Mouse (Mus musculus): ENCODE measurements at regions not wholly inside any gene's neighbourhood (a gene's known extent, or its start where the extent isn't known, plus 50 kb on each side); places are given as distances from the start of the nearest gene placed in this dataset.

DNA sequence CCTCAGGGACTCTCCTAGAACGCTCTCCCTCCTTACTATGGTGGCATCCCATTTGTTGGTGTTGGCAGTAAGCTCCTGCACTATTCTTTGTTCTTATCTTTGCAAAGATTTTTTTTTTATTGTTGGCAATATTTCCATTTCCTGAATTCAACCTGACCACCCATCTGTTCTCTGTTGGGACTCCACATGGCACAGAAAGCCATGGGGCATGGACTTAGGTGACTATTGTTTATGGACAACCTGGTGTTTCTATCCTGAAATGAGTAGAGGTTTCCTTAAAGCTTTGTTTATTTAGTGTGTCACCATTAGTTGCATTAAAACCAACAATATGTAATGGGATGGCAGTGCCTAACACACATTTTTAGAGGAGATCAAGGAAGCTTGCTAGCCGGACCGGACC, 112.6 kb upstream of the Arg1 start:
- in situ Hi-C loops (cut with MboI; ENCODE audit: low pct_unique_long_range_greater_than_20kb in 1 of 2, low sequenced_read_pairs in 2 of 2, unreplicated experiment in 1 of 2) = no loop called here

DNA sequence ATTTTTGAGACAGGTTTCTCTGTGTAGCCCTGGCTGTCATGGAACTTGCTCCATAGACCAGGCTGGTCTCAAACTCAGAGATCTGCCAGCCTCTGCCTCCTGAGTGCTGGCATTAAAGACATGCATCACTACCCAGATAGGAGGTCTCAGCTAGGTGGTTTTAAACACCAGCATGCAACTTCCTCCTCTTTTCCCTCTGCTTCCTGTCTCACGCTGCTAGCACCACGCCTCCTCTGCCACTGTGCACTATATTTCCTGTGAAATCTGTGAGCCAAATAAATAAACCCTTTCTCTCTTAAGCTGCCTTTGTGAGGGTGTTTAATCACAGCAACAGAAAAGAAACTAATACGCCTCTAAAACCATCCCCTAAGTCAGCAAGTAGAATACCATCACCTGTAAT, 109.6 kb upstream of the Arg1 start:
- in situ Hi-C loops (cut with MboI; ENCODE audit: low pct_unique_long_range_greater_than_20kb in 1 of 2, low sequenced_read_pairs in 2 of 2, unreplicated experiment in 1 of 2) = no loop called here

- in situ Hi-C loops (cut with MboI; ENCODE audit: low pct_unique_long_range_greater_than_20kb in 1 of 2, low sequenced_read_pairs in 2 of 2, unreplicated experiment in 1 of 2) = no loop called here
Observed at GRCm38 (mm10) chr10:25035363-25035762, 108.1 kb upstream of the Arg1 start.

GRCm38 (mm10) chr10:25032625-25033024, 105.3 kb upstream of the Arg1 start:
- in situ Hi-C loops (cut with MboI; ENCODE audit: low pct_unique_long_range_greater_than_20kb in 1 of 2, low sequenced_read_pairs in 2 of 2, unreplicated experiment in 1 of 2) = no loop called here

- in situ Hi-C loops (cut with MboI; ENCODE audit: low pct_unique_long_range_greater_than_20kb in 1 of 2, low sequenced_read_pairs in 2 of 2, unreplicated experiment in 1 of 2) = no loop called here
Observed at GRCm38 (mm10) chr10:25029387-25029915, 102.2 kb upstream of the Arg1 start.

DNA sequence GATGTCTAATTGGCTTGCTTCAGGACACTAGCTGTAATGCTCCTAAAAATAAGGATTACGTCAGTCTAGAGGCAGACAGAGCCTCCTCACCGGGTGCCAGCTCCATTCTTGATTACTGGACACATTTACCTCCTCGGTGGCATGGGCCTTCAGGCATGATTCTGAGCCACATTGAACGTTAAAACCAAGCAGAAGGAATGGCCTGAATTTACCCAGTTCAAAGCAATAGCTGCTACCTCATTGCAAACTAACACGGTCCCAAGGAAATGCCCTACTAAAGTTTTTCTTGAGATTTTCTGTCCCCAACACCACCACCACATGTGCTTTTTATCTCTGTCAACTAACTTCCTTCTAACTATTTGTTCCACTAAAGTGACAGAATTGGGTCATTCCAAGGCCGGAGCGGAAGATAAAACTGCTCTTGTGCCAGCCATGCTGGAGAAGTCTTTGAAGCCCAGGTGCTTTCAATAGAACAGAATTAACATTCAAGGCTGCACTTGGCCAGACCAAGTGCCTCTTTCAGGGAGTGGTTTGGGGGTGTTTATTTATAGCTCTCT, 96.4 kb upstream of the Arg1 start:
- in situ Hi-C loops (cut with MboI; ENCODE audit: low pct_unique_long_range_greater_than_20kb in 1 of 2, low sequenced_read_pairs in 2 of 2, unreplicated experiment in 1 of 2) = no loop called here

DNA sequence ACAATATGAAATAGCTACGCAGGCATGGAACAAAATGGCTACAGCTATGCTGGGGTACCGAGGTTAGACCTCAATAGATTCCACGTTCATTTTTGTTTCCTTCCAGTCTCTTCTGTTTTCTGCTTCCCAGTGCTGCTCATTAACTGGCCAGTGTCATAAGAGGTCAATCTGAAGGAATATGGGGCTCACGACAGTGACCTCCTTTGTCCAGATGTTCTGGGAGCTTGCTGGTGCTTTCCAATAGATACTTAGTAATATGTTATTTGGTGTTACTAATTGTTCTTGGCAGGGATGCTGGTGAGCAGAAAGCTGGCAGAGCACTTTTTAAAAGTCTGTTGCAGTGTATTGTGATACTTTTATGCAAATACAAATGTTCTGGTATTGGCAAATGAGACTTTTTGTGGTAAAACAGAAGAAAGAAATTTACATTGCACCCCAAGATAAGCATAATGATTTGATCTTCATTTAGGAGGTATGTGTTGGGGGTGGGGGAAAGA, 95.8 kb upstream of the Arg1 start:
- in situ Hi-C loops (cut with MboI; ENCODE audit: low pct_unique_long_range_greater_than_20kb in 1 of 2, low sequenced_read_pairs in 2 of 2, unreplicated experiment in 1 of 2) = no loop called here

GRCm38 (mm10) chr10:25018946-25019345, 91.7 kb upstream of the Arg1 start:
- in situ Hi-C loops (cut with MboI; ENCODE audit: low pct_unique_long_range_greater_than_20kb in 1 of 2, low sequenced_read_pairs in 2 of 2, unreplicated experiment in 1 of 2) = no loop called here

DNA sequence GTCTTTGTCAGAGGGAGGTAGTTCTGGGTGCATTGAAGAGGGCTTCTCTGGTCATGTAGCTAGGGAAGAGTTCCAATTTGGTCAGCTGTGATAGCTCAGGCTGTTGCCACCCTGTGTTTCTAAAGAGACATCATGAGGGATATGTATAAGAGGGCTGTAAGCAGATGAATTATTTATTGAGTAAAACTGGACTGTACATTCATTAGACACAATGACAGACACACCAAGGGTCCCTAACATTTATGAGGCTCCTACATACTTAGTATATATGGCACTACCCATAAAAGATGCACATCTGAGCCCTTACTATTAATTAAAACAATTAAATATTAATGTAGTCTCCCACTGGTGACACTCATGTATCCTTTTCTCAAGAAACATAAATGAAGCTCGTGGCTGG, 90.6 kb upstream of the Arg1 start:
- in situ Hi-C loops (cut with MboI; ENCODE audit: low pct_unique_long_range_greater_than_20kb in 1 of 2, low sequenced_read_pairs in 2 of 2, unreplicated experiment in 1 of 2) = no loop called here

GRCm38 (mm10) chr10:25016110-25016509, 88.8 kb upstream of the Arg1 start:
- in situ Hi-C loops (cut with MboI; ENCODE audit: low pct_unique_long_range_greater_than_20kb in 1 of 2, low sequenced_read_pairs in 2 of 2, unreplicated experiment in 1 of 2) = no loop called here

GRCm38 (mm10) chr10:25012129-25012528, 84.8 kb upstream of the Arg1 start:
- in situ Hi-C loops (cut with MboI; ENCODE audit: low pct_unique_long_range_greater_than_20kb in 1 of 2, low sequenced_read_pairs in 2 of 2, unreplicated experiment in 1 of 2) = no loop called here

- in situ Hi-C loops (cut with MboI; ENCODE audit: low pct_unique_long_range_greater_than_20kb in 1 of 2, low sequenced_read_pairs in 2 of 2, unreplicated experiment in 1 of 2) = no loop called here
Observed at GRCm38 (mm10) chr10:25001299-25001698, 74.0 kb upstream of the Arg1 start.

DNA sequence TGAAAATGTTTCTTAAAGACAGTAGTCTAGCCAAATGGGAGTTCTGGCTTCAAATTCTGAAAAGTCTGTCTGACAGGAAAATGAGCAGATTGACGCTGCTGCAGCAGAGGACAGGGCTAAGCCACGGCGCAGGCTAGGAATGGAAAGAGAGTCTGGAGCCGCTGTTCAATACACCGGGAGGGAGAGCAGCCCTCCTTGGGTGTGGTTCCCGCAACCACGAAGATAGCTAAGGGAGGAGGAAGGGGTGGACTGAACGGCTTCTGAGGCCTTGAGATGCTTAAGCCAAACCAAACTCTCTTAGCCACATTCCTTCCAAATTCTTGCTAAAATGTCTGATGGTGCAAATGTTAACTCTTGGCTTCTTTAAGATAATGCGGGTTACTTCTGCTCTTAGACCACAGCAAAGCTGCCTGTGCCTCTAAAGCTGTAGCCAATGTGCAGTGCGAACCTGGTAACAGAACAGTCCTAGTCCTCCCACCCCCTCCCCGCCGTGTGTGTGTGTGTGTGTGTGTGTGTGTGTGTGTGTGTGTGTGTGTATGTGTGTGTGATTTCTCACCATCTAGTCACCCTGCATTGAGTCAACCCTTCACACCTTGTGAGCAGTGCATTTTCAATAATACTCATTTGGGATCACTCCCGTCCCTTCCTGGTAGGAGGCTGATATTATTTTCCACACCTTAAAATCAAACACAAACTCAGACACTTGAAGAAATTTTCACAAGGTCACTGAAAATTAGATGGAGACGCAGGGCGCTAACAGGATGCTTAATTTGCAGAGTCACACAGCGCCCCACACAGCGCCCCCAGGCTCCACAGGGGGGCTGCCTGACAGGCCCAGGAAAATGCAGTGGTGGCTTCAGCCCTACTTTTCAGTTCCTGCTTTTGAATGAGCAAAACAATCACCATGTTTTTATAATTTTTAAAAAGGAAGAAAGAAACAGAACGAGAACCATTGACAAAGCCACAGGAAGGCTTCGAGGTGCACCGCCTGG, 73.2 kb upstream of the Arg1 start:
- in situ Hi-C loops (cut with MboI; ENCODE audit: low pct_unique_long_range_greater_than_20kb in 1 of 2, low sequenced_read_pairs in 2 of 2, unreplicated experiment in 1 of 2) = no loop called here

DNA sequence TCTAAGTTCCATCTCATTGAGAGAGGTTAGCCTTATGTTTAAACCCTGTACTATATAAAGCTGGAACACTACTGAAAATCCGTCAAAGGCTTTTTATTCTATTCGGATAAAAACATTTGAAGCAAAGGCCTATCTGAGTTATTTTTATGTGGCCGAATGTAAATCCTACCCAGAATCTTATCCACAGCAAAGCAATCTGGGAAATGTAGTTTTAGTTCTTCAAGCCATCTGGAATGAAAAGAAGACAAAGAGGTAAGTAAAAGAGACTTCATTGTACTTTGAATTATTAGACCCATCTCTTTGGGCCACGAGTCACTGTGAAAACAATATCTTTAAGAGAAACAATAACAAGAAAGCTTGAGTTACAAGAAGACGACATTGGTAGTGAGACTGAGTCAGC, 72.5 kb upstream of the Arg1 start:
- in situ Hi-C loops (cut with MboI; ENCODE audit: low pct_unique_long_range_greater_than_20kb in 1 of 2, low sequenced_read_pairs in 2 of 2, unreplicated experiment in 1 of 2) = no loop called here

DNA sequence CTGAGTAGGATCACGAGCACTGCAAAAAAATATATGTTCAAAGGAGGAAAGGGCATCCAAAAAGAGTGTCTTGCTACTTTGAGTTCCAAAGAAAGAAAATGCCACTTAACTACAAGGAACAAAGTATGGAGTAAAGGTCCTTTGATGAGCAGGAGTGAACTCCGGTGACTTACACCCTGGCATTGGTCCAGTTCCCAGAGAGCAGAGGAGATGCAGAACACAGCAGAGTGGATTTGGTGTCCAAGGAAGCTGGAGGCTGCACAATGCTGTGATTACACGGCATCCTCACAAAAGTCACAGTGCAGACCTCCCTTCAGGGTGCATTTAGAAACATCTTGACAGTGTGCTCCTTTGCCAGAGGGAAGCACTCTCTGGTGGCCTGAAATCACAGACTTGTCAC, 70.4 kb upstream of the Arg1 start:
- in situ Hi-C loops (cut with MboI; ENCODE audit: low pct_unique_long_range_greater_than_20kb in 1 of 2, low sequenced_read_pairs in 2 of 2, unreplicated experiment in 1 of 2) = no loop called here

DNA sequence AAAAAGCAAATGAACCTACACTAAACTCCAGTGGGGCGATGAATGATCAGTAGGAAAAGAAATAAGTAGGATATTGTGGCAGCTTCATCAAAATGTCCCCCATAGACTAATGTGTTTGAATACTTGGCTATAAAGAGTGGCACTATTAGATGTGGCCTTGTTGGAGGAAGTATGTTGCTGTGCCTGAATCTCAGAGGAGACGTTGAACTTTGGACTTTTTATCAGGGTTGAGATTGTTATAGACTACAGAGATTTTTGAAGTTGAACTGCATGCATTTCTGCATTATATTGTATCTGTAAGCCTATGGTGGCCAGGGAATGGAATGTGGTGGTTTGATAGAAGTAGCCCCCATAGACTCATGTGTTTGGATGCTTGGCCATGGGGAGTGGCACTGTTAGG, 68.5 kb upstream of the Arg1 start:
- in situ Hi-C loops (cut with MboI; ENCODE audit: low pct_unique_long_range_greater_than_20kb in 1 of 2, low sequenced_read_pairs in 2 of 2, unreplicated experiment in 1 of 2) = no loop called here

DNA sequence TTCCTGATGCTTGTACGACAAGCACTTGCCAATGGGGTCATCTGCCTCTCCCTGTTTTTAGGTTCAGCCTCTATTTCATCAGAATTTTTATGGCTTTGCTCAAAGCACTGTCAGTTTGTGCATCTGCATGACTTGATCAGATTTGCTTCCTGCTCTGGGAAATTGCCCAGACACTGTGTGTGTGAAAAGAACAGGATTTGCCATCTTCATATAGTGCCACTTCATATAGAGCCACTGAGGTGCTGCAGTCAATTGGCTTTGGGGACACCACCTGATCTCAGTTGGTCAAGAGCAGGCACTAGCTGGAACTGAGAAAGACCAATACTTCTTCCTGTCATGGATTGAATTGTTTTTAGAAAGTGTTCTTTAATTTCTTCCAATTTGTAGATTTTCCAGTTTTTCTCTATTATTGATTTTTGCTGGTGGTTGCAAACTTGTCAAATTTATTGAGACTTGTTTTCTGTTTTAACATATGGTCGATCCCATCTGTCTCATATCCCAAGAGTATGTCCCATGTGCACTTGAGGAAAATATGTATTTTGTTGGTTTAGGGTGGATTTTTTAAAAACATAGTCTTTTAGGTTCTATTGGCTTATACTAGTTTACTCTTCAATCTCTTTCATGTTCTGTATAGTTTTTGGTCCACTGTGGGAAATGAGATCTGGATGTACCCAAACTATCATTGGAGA, 62.8 kb upstream of the Arg1 start:
- in situ Hi-C loops (cut with MboI; ENCODE audit: low pct_unique_long_range_greater_than_20kb in 1 of 2, low sequenced_read_pairs in 2 of 2, unreplicated experiment in 1 of 2) = no loop called here

DNA sequence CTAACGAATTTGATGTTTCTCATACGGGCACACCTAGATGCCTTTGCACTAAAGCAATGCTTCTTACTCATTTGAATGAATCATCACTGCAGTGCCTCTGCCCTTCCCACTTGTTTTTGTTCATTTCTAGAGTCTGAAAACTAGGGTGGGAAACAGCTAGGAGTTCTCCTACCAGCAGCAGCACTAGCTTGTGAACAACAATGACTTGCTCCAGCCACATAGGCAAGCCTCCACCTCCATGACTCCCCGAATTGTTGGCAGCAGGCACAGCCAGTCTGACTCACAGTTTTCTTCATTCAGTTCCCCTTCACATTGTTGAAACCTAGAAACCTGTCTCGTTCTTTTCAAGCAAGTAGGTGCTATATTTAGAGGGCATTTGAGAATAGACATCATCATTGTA, 57.5 kb upstream of the Arg1 start:
- in situ Hi-C loops (cut with MboI; ENCODE audit: low pct_unique_long_range_greater_than_20kb in 1 of 2, low sequenced_read_pairs in 2 of 2, unreplicated experiment in 1 of 2) = no loop called here

DNA sequence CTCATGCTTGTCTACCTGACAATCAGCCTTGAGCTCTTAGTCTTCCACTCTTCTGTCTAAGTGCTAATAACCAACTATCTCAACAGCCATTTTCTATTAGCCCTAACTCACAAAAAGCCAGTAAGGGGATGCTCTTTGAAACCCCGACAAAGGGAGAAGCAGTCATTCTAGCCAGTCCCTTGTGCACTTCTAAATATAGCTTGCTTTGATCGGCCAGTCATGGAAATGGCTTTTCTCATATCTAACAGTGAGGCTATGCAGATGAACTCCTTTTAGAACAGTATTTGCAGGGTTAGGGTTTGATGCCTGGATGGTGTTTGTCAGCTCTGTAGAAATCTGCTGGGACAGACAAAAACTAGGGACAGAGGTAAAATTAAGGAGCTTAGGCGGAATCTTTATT, 54.5 kb upstream of the Arg1 start:
- in situ Hi-C loops (cut with MboI; ENCODE audit: low pct_unique_long_range_greater_than_20kb in 1 of 2, low sequenced_read_pairs in 2 of 2, unreplicated experiment in 1 of 2) = no loop called here

All from mouse embryonic stem cell (cell line).